Mouse (Mus musculus) neural tube, postnatal 0 days (tissue): ENCODE measurements around the gene Cacnb1. TPM values are rescaled to one million over a fixed set of nuclear protein-coding genes. Genes with fewer than 3 reads are reported as not detected.

Source experiments
- microRNA-seq: library from miRNA; unstranded; fragments of <30 nt; microRNA quantifications from one replicate; pipeline ENCODE4, GENCODE M21; 2016
- polyA plus RNA-seq: library from polyadenylated mRNA; unstranded; fragments of >200 nt; fragmentation: Nextera tagmentation; extraction: Ambion mirVana; gene quantifications from 2 replicates; pipeline ENCODE4 v1.2.1, GENCODE M21; 2015

Gene Cacnb1
- 46.8 and 52.6 TPM in 2 replicates for polyA plus RNA-seq

GRCm38 (mm10) chr11:98022555-98023371, at the start of gene Cacnb1:
Gene Cacnb1, minus strand, starts transcription at chr11:98023034.

GRCm38 (mm10) chr11:98052989-98053834, 30.4 kb upstream of the Cacnb1 start, which contains the start of gene Stac2:
Gene Stac2, minus strand, starts transcription at chr11:98053462.

GRCm38 (mm10) chr11:98026570-98027296, 3.9 kb upstream of the Cacnb1 start, which contains the start of gene Rpl19:
Gene Rpl19, plus strand, starts transcription at chr11:98026710.

GRCm38 (mm10) chr11:97995564-97996288, 27.1 kb downstream of the Cacnb1 start, which contains the start of gene Arl5c:
Gene Arl5c, minus strand, starts transcription at chr11:97996181.

GRCm38 (mm10) chr11:97985727-97986677, 36.8 kb downstream of the Cacnb1 start, which contains the start of gene Plxdc1:
Gene Plxdc1, minus strand, starts transcription at chr11:97986444.

Small RNAs within 50 kb of the gene (microRNA-seq; reads per million reads assigned to microRNA genes)
- gene Gm27597, result not detected

Other genes with a start within 250 kb of the Cacnb1 start
- gene 1700001P01Rik, start 247.1 kb downstream of the Cacnb1 start, polyA plus RNA-seq, result 0.26 and 0.53 TPM in 2 replicates
- gene Rpl23, start 240.6 kb downstream of the Cacnb1 start, polyA plus RNA-seq, result 338 and 378 TPM in 2 replicates
- gene Lasp1, start 224.0 kb downstream of the Cacnb1 start, polyA plus RNA-seq, result 111 and 130 TPM in 2 replicates
- 44.2 and 46.7 TPM in 2 replicates for gene B230217C12Rik, start 182.3 kb downstream of the Cacnb1 start, polyA plus RNA-seq
- 0.25 and 0.45 TPM in 2 replicates for gene Fbxo47, start 138.9 kb downstream of the Cacnb1 start, polyA plus RNA-seq
- gene Plxdc1, start 36.6 kb downstream of the Cacnb1 start, polyA plus RNA-seq, result 3.7 and 4.3 TPM in 2 replicates
- 6.8 and 8.3 TPM in 2 replicates for gene Arl5c, start 26.9 kb downstream of the Cacnb1 start, polyA plus RNA-seq
- gene Rpl19, start 3.7 kb upstream of the Cacnb1 start, polyA plus RNA-seq, result 652 and 685 TPM in 2 replicates
- 14.7 and 16.7 TPM in 2 replicates for gene Stac2, start 30.4 kb upstream of the Cacnb1 start, polyA plus RNA-seq
- gene Fbxl20, start 127.4 kb upstream of the Cacnb1 start, polyA plus RNA-seq, result 13.5 and 17.0 TPM in 2 replicates
- 46.4 and 48.2 TPM in 2 replicates for gene Med1, start 170.3 kb upstream of the Cacnb1 start, polyA plus RNA-seq
- 5.5 and 5.8 TPM in 2 replicates for gene Cdk12, start 180.0 kb upstream of the Cacnb1 start, polyA plus RNA-seq